Mouse (Mus musculus) intestine, embryonic 15.5 days (tissue): Measurements from ENCODE around the gene Hivep3. TPM values are rescaled to one million over a fixed set of nuclear protein-coding genes. Genes with fewer than 3 reads are reported as not detected.

Experiments used
- ATAC-seq: fragments of 200-750 bp; cut with Nextera tagmentation; 2 replicates; pipeline ENCODE4 v1.8.0; 2017; ENCODE audit warnings: moderate TSS enrichment, moderate library complexity
- H3K27ac ChIP-seq: fragments of 300-500 bp; sonication (generic); 2 replicates; pipeline ENCODE4 v1.5.1; 2015; ENCODE audit warnings: mild to moderate bottlenecking, inconsistent platforms
- H3K27me3 ChIP-seq: fragments of 300-500 bp; sonication (generic); replicated peaks from 2 replicates; pipeline ENCODE4 v1.6.1; 2015; ENCODE audit warnings: inconsistent platforms
- H3K36me3 ChIP-seq: fragments of 300-500 bp; sonication (generic); 2 replicates; pipeline ENCODE4 v1.6.1; 2015; ENCODE audit warnings: inconsistent platforms
- H3K4me1 ChIP-seq: fragments of 300-500 bp; sonication (generic); replicated peaks from 2 replicates; pipeline ENCODE4 v1.6.1; 2015; ENCODE audit warnings: inconsistent platforms
- H3K4me2 ChIP-seq: fragments of 300-500 bp; sonication (generic); replicated peaks from 2 replicates; pipeline ENCODE4 v1.6.1; 2015; ENCODE audit warnings: mild to moderate bottlenecking, inconsistent platforms
- H3K4me3 ChIP-seq: fragments of 300-500 bp; sonication (generic); replicated peaks from 2 replicates; pipeline ENCODE4 v1.5.1; 2015; ENCODE audit warnings: inconsistent platforms
- H3K9ac ChIP-seq: fragments of 300-500 bp; sonication (generic); 2 replicates; pipeline ENCODE4 v1.6.1; 2015; ENCODE audit warnings: inconsistent platforms
- H3K9me3 ChIP-seq: fragments of 300-500 bp; sonication (generic); 2 replicates; pipeline ENCODE4 v1.6.1; 2016; ENCODE audit warnings: inconsistent platforms
- WGBS: fragments of 180-500 bp; shearing (Covaris S2); methylation state at CpG from one replicate; pipeline ENCODE4 v1.1.7; 2015; 5-methylcytosine and 5-hydroxymethylcytosine counted together
- polyA plus RNA-seq: library from polyadenylated mRNA; unstranded; fragments of >200 nt; fragmentation: Nextera tagmentation; extraction: Ambion mirVana; gene quantifications from 2 replicates; pipeline ENCODE4 v1.2.1, GENCODE M21; 2015

Hivep3 gene
- polyA plus RNA-seq, 1 experiment from 2014 or later, result 5.0 TPM

- Histone ChIP-seq H3K9me3 (no peaks in the 10 kb centered on the region), H3K36me3 (no peaks in the 10 kb centered on the region), H3K4me1 (no peaks in the 10 kb centered on the region), H3K9ac (no peak overlapping the region), H3K4me3 (no peak overlapping the region), H3K4me2 (no peak overlapping the region), H3K27me3 (no peaks in the 10 kb centered on the region), H3K27ac (no peak overlapping the region)
- WGBS, result 87% methylated on average over 3 of the region's 3 CpGs
- ATAC-seq, result no peak
Measured at GRCm38 (mm10) chr4:119923410-119923809, 189.8 kb downstream of the Hivep3 start.

GRCm38 (mm10) chr4:119925052-119925451, 191.5 kb downstream of the Hivep3 start:
- H3K36me3 ChIP-seq, result no peaks in the 10 kb centered on the region
- no peak overlapping the region for H3K4me2 ChIP-seq
- no peak overlapping the region for H3K27ac ChIP-seq
- H3K9ac ChIP-seq, result no peak overlapping the region
- H3K4me1 ChIP-seq, result no peaks in the 10 kb centered on the region
- ATAC-seq, result no peak
- H3K4me3 ChIP-seq, result no peak overlapping the region
- H3K9me3 ChIP-seq, result no peaks in the 10 kb centered on the region
- H3K27me3 ChIP-seq, result no peaks in the 10 kb centered on the region

DNA sequence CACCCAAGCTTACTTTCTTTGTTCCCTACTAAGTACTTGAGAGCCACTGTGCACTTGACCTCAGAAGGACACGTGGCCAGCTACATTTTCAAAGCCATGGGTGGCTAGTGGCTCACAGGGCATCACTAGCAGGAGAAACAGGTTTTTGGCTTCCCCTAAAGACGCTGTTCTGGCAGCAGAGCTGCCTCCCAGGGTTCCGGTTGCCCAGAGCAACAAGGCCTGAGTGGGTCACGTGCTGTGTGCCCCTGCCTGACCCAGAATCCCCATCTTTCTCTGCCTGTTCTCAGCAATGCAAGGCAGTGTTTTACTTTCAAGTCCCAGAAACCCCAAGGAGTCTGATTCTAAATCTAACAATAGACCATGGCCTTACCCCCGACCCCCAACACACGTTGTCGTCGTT, 198.3 kb downstream of the Hivep3 start:
- ATAC-seq, result no peak
- Histone ChIP-seq H3K36me3 (no peaks in the 10 kb centered on the region), H3K9ac (no peak overlapping the region), H3K4me2 (no peak overlapping the region), H3K27ac (no peak overlapping the region), H3K27me3 (no peaks in the 10 kb centered on the region), H3K4me1 (no peaks in the 10 kb centered on the region; the same call in 1 of the 2 replicates), H3K4me3 (no peak overlapping the region), H3K9me3 (no peaks in the 10 kb centered on the region)
- WGBS, result 54% methylated on average over 8 of the region's 8 CpGs

- Histone ChIP-seq H3K4me3 (no peak overlapping the region), H3K27me3 (no peaks in the 10 kb centered on the region), H3K9ac (no peak overlapping the region), H3K36me3 (no peaks in the 10 kb centered on the region), H3K4me1 (no peaks in the 10 kb centered on the region; the same call in 1 of the 2 replicates), H3K4me2 (no peak overlapping the region), H3K27ac (no peak overlapping the region), H3K9me3 (no peaks in the 10 kb centered on the region)
- WGBS, result 24% methylated on average over 13 of the region's 13 CpGs
- no peak for ATAC-seq
Measured at GRCm38 (mm10) chr4:119932549-119933257, 199.1 kb downstream of the Hivep3 start.

GRCm38 (mm10) chr4:119934901-119935300, 201.3 kb downstream of the Hivep3 start:
- no peaks in the 10 kb centered on the region for H3K9me3 ChIP-seq
- 83% methylated on average over 4 of the region's 4 CpGs for WGBS
- H3K4me2 ChIP-seq, result no peak overlapping the region
- H3K36me3 ChIP-seq, result no peaks in the 10 kb centered on the region
- no peak for ATAC-seq
- H3K27ac ChIP-seq, result no peak overlapping the region
- no peak overlapping the region for H3K4me3 ChIP-seq
- H3K4me1 ChIP-seq, result peaks cover 3% of the 10 kb centered on the region; the same call in 1 of the 2 replicates
- H3K9ac ChIP-seq, result no peak overlapping the region
- no peaks in the 10 kb centered on the region for H3K27me3 ChIP-seq

DNA sequence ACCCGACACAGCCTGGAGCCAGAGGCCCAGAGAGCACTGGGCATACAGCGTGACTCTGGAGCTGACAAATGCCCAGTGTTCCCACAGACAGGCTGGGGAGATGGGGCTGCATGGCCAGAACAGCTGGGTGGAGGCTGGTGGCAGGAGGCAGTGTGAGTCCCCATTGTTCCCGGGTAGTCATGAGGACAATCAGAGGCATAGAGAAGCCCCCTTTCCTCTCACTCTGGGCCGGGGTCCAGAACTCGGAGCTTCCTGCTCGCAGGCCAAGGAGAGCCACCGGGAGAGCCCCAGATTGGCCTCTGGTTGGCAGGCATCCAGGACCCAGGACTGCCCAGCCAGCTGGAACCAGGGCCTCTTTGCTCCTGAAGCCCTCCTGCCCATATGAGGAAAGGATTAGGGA, 204.3 kb downstream of the Hivep3 start:
- WGBS, result 51% methylated on average over 7 of the region's 7 CpGs
- H3K9ac ChIP-seq, result no peak overlapping the region
- H3K4me1 ChIP-seq, result peaks cover 3% of the 10 kb centered on the region; the same call in 1 of the 2 replicates
- no peak overlapping the region for H3K27ac ChIP-seq
- H3K4me3 ChIP-seq, result no peak overlapping the region
- no peaks in the 10 kb centered on the region for H3K27me3 ChIP-seq
- peak; percentile 67 for ATAC-seq
- no peak overlapping the region for H3K4me2 ChIP-seq
- no peaks in the 10 kb centered on the region for H3K9me3 ChIP-seq
- no peaks in the 10 kb centered on the region for H3K36me3 ChIP-seq

DNA sequence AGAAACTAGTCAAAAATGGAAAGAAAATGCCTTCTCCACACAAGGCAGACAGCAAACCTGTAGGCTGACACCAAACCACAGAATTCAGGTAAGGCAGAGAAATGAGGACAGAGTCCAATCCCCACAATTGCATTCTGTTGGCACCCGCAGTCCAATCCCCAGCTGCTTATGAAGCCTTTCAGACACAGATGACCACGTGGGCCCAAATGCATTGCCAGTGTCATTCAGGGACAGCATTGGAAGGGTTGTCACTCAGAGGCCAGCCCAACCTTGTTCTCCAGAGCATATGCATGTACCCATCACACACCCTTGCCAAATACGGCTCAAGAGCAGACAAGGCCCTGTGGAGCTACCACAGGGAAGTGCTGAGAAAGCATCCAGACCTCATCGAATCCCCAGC, 204.9 kb downstream of the Hivep3 start:
- 0 out of 2 replicates have a peak, but pooled peaks cover 3% of the 10 kb centered on the region for H3K4me1 ChIP-seq
- no peak overlapping the region for H3K9ac ChIP-seq
- H3K27ac ChIP-seq, result no peak overlapping the region
- no peaks in the 10 kb centered on the region for H3K9me3 ChIP-seq
- H3K4me2 ChIP-seq, result no peak overlapping the region
- H3K27me3 ChIP-seq, result no peaks in the 10 kb centered on the region
- no peaks in the 10 kb centered on the region for H3K36me3 ChIP-seq
- 82% methylated on average over 4 of the region's 4 CpGs for WGBS
- no peak for ATAC-seq
- H3K4me3 ChIP-seq, result no peak overlapping the region

DNA sequence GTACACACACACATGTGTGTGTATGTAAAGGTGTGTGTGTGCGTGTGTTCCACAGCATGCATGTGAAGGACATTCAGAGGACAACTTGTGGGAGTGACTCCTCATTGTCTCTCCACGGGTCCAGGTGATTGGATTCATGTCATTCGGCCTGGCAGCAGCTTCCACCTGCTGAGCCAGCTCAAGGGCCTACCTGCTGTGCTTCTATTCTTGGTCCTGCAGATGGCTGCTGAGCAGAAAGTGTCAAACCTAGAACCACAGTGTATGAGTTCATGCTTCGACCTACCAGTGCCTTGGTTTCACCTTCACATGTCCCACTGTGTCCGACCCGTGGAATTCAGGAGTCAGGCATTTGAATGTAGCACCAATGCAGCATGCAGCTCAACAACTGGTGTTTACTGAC, 206.2 kb downstream of the Hivep3 start:
- Histone ChIP-seq H3K4me2 (no peak overlapping the region), H3K9ac (no peak overlapping the region), H3K4me3 (no peak overlapping the region), H3K27me3 (no peaks in the 10 kb centered on the region), H3K27ac (no peak overlapping the region), H3K9me3 (no peaks in the 10 kb centered on the region), H3K36me3 (no peaks in the 10 kb centered on the region), H3K4me1 (0 out of 2 replicates have a peak, but pooled peaks cover 3% of the 10 kb centered on the region)
- WGBS, result 87% methylated on average over 6 of the region's 6 CpGs
- no peak for ATAC-seq

DNA sequence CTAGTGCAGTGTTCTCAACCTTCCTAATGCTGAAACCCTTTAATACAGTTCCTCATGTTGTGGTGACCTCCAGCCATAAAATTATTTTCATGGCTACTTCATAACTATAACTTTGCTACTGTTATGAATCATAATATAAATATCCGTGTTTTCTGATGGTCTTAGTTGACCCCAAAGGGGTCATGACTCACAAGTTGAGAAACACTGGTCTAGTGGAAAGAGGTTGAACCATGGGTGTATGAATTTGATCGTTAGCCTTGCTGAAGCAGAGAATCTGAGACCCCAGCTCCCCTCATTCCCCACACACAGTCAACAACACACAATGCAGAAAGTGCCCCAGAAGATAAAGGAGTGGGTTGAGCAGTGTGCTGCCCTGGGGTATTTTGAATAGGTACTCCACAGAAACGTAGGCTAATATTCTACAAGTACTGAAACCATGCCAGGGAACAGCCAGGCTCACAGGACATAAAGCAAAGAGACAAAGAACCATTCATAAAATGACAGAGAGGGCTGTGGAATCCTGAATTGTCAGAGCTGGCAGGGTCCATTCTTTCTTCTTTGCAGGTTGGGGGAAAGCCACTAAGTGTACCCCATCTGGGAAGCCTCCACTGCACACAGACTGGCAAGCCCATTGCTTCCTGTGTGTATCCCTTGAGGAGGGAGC, 212.8 kb downstream of the Hivep3 start:
- H3K4me3 ChIP-seq, result no peak overlapping the region
- no peaks in the 10 kb centered on the region for H3K4me1 ChIP-seq
- ATAC-seq, result no peak
- H3K36me3 ChIP-seq, result no peaks in the 10 kb centered on the region
- no peak overlapping the region for H3K9ac ChIP-seq
- no peaks in the 10 kb centered on the region for H3K27me3 ChIP-seq
- 65% methylated on average over 3 of the region's 3 CpGs for WGBS
- no peak overlapping the region for H3K4me2 ChIP-seq
- no peaks in the 10 kb centered on the region for H3K9me3 ChIP-seq
- H3K27ac ChIP-seq, result no peak overlapping the region

DNA sequence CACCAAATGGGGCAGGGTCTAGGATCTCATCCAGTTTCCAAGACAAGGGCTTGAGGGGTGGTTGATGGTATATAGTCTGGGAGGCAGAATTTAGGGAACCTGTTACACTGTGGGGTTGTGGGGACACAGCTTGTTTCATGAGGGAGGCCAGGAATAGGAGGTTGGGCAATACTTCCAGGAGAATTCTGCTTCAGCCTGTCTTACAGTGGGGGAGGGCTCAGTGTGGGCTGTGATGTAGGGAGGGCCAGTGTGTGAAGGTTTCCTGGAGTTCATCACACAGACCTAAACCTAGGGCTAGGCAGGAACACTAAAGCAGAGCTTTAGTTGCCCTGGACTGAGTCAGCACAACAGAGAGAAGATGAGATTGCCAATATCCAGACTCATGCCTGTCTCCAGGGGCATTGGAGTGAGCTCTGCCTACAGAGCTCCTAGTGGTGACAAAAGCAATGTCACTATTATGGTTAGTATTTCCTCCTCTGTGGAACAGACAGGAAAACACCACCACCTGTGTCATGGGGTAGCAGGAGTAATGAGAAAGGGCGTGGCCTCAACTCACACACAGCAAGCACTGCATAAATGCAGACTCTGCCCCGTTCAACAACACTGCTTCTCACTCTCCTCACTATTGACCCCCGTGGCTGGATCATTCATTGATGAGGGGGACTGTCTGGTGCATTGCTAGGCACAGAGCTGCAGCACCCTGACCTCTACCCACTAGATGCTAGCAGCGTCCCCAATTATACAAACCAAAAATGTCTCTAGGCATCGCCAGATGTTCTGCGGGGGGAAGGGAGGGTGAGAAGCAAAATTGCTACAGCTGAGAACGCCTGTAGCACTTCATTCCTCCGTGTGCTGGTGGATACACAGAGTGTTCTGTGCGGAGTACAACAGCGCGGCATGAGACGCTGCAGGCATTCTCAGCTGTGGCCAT, 213.9 kb downstream of the Hivep3 start:
- no peaks in the 10 kb centered on the region for H3K9me3 ChIP-seq
- WGBS, result 52% methylated on average over 12 of the region's 12 CpGs
- ATAC-seq, result peak; percentile 69

GRCm38 (mm10) chr4:119948406-119948805, 214.8 kb downstream of the Hivep3 start:
- no peak for ATAC-seq
- no peaks in the 10 kb centered on the region for H3K4me1 ChIP-seq
- no peak overlapping the region for H3K9ac ChIP-seq
- no peaks in the 10 kb centered on the region for H3K36me3 ChIP-seq
- H3K27me3 ChIP-seq, result no peaks in the 10 kb centered on the region
- no peak overlapping the region for H3K4me2 ChIP-seq
- 0 out of 2 replicates have a peak overlapping the region, but pooled peaks have one; percentile 22 for H3K27ac ChIP-seq
- H3K4me3 ChIP-seq, result no peak overlapping the region
- 81% methylated on average over 6 of the region's 6 CpGs for WGBS
- H3K9me3 ChIP-seq, result no peaks in the 10 kb centered on the region

More for the DNA sequence above, 213.9 kb downstream of the Hivep3 start:
- no peak overlapping the region for H3K9ac ChIP-seq
- H3K27ac ChIP-seq, result no peak overlapping the region
- H3K4me1 ChIP-seq, result no peaks in the 10 kb centered on the region
- no peak overlapping the region for H3K4me3 ChIP-seq
- H3K36me3 ChIP-seq, result no peaks in the 10 kb centered on the region
- H3K27me3 ChIP-seq, result no peaks in the 10 kb centered on the region
- no peak overlapping the region for H3K4me2 ChIP-seq
